Mouse (Mus musculus): Measurements from ENCODE around the gene Utp14b.

Gene Utp14b

GRCm38 (mm10) chr1:78657671-78658440 lies at the start of gene Utp14b, which contains the start of gene Acsl3:
Utp14b (plus strand) TSS chr1:78658038.
Acsl3 (plus strand) TSS chr1:78657825.
- DNase-seq (ENCODE audit: low read depth) = peak; percentile 82

DNA sequence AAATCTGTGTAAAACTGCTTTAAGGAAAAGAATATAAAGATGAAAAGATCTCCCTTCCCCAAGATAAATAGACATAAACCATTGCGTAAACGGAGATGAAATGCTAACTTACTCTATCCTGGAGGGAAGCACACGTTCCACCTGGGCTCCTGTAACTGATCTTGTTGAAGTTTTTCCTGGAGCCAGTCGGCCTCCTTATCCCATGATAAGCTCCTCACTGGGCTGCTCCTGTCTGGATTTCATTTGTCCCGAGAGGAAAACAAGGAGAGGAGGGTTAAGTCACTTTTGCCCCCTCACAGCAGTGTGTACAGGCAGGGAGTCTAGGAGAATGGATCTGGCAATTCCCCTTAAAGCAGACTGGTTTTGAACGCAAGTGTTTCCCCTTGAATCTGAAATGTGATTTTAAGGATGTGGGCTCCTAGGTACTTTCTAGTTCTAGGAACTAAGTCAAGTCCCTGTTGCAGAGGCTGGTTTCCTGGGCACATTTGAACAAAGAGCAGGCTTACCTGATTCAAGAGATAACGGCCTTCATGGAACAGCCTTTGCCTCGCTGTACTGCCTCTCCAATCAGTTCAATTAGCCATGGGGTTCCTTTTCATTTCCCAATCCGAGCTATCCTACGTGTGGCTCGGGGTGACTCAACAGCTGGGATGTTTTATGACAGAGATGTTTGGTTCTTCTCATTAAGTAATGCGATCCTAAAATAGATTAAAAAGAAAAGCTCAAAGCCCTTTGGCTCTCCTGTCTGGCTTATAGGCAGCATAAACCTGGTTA lies 48.5 kb upstream of the Utp14b start:
- no peak for DNase-seq (ENCODE audit: low read depth)

- no peak for DNase-seq (ENCODE audit: low read depth)
These were observed 46.8 kb upstream of the Utp14b start for GRCm38 (mm10) chr1:78611039-78611438.

DNA sequence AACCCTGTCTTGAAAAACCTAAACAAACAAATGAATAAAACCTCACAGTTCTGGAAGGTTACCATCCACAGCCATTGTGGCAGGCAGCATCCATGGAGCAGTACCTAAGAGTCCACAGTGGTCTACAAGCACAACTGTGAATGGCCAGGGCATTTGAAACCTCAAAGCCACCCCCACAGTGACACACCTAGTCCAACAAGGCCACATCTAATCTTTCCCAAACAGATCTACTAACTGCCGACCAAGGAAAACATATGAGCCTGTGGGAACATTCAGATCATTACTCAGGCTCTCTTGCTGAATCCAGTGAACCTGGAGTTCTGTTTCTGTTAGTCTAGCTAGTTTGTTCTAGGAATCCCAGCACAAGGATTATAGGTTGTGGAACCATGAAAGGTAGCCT lies 44.9 kb upstream of the Utp14b start:
- DNase-seq (ENCODE audit: low read depth) = no peak

DNA sequence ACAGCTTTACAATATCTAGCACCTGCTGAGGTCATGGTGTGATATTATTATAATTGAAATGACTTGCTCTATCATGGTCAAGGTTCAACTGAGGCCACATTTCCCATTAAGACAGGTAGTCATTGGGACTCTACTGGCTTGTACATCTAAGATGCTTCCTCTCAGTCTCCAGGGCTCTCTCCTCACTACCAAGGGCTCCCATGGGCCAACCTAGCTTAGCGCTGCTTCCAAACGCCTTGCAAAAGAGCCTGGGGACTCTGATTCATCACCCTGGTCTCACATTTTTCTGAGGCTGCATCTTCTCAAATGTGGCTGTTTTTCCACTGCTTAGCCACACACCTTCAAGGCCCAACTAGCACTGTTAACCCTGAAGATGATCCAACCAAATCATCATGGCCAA lies 33.5 kb upstream of the Utp14b start:
- no peak for DNase-seq (ENCODE audit: low read depth)

- no peak for DNase-seq (ENCODE audit: low read depth)
These were observed 23.4 kb upstream of the Utp14b start for GRCm38 (mm10) chr1:78634486-78634885.

- DNase-seq (ENCODE audit: low read depth) = no peak
These were observed 17.0 kb upstream of the Utp14b start for GRCm38 (mm10) chr1:78640871-78641270.

- no peak for DNase-seq (ENCODE audit: low read depth)
These were observed 16.0 kb upstream of the Utp14b start for GRCm38 (mm10) chr1:78641791-78642190.

GRCm38 (mm10) chr1:78642197-78642596 lies 15.6 kb upstream of the Utp14b start:
- no peak for DNase-seq (ENCODE audit: low read depth)

DNA sequence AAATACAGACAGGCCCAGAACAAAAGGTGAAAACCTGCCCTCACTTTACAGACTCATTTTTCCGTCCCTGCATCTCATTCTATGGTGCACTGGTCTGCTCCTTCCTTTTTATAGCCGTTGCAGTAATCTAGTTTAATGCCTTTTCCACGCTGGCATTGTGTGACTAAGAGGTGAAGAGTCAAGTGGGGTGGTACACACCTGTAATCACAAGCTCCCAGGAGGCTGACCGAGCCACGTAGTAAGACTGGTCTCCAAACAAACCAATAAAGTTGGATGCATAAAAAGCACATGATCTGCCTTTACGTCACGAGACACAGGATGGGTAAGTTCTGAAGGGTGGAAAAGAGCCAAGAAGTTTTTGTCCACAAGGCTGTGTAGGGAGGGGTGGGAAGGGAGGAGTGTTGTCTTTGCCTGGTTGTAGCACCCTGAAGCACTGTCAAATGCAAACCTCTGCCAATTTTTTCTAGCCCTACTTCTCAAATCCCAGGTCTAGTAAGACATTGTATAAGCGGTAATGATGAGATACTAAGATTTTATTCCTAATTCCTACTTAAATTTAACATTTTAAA lies 10.4 kb upstream of the Utp14b start:
- DNase-seq (ENCODE audit: low read depth) = no peak

- DNase-seq (ENCODE audit: low read depth) = no peak
These were observed 8.4 kb upstream of the Utp14b start for GRCm38 (mm10) chr1:78649269-78650061.

GRCm38 (mm10) chr1:78656472-78656871 lies 1.4 kb upstream of the Utp14b start:
- no peak for DNase-seq (ENCODE audit: low read depth)

GRCm38 (mm10) chr1:78657021-78657629 lies 713 bp upstream of the Utp14b start:
- no peak for DNase-seq (ENCODE audit: low read depth)

- no peak for DNase-seq (ENCODE audit: low read depth)
These were observed 817 bp downstream of the Utp14b start for GRCm38 (mm10) chr1:78658441-78659269.

DNA sequence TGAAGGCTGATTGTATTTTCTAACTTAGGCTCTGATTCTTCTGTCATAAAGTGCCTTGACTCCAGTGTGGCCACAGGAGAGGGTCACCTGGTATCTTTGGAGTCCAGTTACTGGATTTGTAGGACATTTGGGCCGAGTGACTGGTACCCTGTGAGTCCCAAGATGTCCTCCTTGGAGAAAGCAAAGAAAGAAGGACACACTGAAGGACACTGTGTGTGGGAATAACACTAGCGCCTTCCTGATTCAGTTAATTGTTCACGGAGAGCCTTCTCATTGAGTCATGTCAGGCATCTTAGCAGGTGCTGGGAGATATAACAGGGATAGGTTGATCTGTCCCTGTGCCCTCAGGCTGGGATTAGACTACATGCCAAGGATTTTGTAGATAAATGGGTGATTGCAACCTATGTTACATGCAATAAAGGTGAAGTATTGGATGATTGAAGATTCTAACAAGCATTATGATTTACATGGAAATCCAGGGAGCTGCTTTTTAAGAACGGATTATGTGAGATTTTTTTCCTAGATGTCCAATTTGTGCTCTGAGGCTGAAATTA lies 1.5 kb downstream of the Utp14b start:
- no peak for DNase-seq (ENCODE audit: low read depth)

DNA sequence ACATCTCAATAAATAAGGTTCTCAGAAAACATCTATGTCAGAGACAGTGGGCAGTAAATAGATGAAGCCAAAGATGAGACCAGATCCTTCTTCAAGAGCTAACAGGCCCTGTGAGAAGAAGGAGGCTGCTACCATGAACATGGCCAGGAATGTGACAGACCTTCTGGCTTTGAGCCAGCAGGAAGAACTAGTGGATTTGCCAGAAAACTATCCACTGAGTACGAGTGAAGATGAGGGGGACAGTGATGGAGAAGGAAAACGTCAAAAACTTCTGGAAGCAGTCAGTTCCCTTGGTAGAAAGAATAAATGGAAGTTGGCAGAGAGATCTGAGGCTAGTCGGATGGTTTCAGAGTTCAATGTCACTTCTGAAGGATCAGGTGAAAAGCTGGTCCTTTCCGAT lies 6.5 kb downstream of the Utp14b start:
- DNase-seq (ENCODE audit: low read depth) = no peak

DNA sequence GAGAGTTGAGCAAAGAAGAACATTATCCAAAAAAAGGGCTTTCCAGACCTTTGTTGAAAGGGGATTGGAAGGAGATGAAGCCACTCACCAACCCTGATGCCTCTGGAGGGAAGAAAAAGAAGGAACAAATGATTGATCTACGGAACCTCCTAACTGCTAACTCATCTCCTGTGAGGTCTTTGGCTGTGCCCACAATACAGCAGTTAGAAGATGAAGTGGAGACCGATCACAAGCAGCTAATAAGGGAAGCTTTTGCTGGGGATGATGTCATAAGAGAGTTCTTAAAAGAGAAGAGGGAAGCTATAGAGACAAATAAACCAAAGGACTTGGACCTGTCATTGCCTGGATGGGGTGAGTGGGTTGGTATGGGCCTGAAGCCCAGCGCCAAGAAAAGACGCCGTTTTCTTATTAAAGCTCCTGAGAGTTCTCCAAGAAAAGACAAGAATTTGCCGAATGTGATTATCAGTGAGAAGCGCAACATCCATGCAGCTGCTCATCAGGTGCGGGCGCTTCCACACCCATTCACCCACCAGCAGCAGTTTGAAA lies 8.2 kb downstream of the Utp14b start:
- no peak for DNase-seq (ENCODE audit: low read depth)

DNA sequence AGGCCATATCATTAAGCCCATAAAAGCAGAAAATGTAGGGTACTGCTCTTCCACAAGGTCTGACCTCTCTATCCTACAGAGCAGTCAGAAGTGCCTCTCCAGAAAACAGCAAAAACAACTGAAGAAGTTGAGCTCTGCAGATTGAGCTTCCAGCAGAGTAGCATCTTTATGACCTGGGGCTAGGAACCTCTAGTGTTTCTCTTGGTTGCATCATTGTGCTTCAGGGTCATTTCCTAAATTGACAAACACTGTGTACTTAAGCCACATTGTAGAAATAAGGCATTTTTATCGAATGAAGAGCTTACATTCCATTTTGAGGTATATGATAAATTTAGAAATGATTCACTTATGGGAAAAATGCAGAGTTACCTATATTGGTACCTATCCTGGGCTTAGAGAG lies 8.7 kb downstream of the Utp14b start:
- no peak for DNase-seq (ENCODE audit: low read depth)

DNA sequence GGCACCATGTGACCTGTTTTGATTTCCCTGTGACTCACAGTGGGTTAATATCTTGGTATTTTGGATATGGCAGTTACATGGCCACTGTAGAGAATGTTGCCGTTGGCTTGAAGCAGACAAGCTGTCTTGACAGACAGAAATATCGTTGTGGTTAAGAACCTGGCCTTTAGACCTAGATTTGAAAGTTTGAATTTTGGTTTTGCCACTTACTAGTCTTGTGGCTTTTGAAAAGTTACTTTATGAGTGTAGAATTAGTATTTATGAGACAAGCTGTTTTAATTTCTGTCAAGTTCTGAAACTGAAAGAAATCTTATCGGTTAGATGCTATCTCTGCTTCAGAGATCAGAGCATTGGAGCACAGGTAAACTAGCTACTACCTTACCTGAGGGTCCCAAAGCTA lies 24.5 kb downstream of the Utp14b start:
- DNase-seq (ENCODE audit: low read depth) = no peak

DNA sequence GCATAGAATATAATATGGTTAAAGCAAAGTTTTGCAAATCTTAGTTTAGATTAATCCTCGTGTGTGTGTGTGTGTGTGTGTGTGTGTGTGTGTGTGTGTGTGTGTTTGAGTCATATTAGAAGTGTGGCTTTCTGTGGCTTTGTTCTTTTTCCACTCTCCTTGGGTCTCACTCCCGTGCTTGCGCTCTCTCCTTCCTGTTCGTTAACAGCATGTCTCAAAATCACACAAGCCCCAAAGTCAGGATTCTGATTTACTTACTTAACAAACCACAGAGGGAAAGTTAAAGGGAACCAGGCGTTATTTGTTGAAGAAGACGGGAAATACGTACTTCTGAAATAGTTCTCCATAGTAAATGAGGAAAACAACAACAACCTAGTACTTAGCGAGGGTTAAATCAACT lies 26.3 kb downstream of the Utp14b start:
- no peak for DNase-seq (ENCODE audit: low read depth)

Measured in c-Kit-positive CD71-negative TER-119-negative erythroid progenitor cells, embryonic 14.5 days (primary cell).